In genomic region chr19:41980422-41980818, GRCm38 (mm10) we compare ENCODE assay signal across 8 mouse cellular contexts. TPM values are rescaled to one million over a fixed set of nuclear protein-coding genes. Genes with fewer than 3 reads are reported as not detected.
DNase-seq lines count a peak whose midpoint lies in the region; ATAC-seq lines count a peak whose summit lies in the region.

No protein-coding gene starts in this region.

- peak overlapping the region; percentile 93 for H3K27ac ChIP-seq in heart, embryonic 10.5 days
- peak overlapping the region; percentile 95 for H3K27ac ChIP-seq in kidney, embryonic 16.5 days (ENCODE audit: low read length)

- H3K4me1 ChIP-seq in heart, embryonic 10.5 days, result peaks cover 16% of the 10 kb centered on the region
- peaks cover 19% of the 10 kb centered on the region for H3K4me1 ChIP-seq in kidney, embryonic 16.5 days (ENCODE audit: insufficient read depth, low read length)

- peak overlapping the region; percentile 88 for H3K9ac ChIP-seq in kidney, embryonic 16.5 days (replicated peaks; ENCODE audit: low read length)

- 0% methylated on average over 16 of the region's 16 CpGs for WGBS in heart, embryonic 10.5 days
- under 1% methylated on average over 16 of the region's 16 CpGs for WGBS in kidney, embryonic 16.5 days

- peak overlapping the region; percentile 79 for H3K4me2 ChIP-seq in kidney, embryonic 16.5 days (replicated peaks; ENCODE audit: low read depth, low read length)

- peak; percentile 77 for DNase-seq in cerebellum, adult 9-11 months
- no peak for DNase-seq in cerebellum, postnatal 36 days
- peak; percentile 78 for DNase-seq in 416B (ENCODE audit: low read depth)
- peak; percentile 49 for DNase-seq in c-Kit-positive CD71-positive TER-119-negative erythroid progenitor cells, embryonic 14.5 days (ENCODE audit: low read depth)
- peak; percentile 87 for DNase-seq in heart, embryonic 10.5 days (ENCODE audit: low spot score)
- DNase-seq in lung, postnatal 36 days, result peak; percentile 56
- no peak for DNase-seq in cerebellum, adult 11 months

- no peaks in the 10 kb centered on the region for H3K9me3 ChIP-seq in heart, embryonic 10.5 days
- H3K9me3 ChIP-seq in kidney, embryonic 16.5 days (ENCODE audit: low read length), result no peaks in the 10 kb centered on the region

- H3K36me3 ChIP-seq in heart, embryonic 10.5 days, result no peaks in the 10 kb centered on the region
- no peaks in the 10 kb centered on the region for H3K36me3 ChIP-seq in kidney, embryonic 16.5 days (ENCODE audit: insufficient read depth, low read length)

- ATAC-seq in kidney, embryonic 16.5 days (ENCODE audit: low FRiP score, low TSS enrichment), result 0 out of 2 replicates have a peak, but pooled peaks have one; percentile 7

- peak overlapping the region; percentile 95 for H3K4me3 ChIP-seq in heart, embryonic 10.5 days
- H3K4me3 ChIP-seq in kidney, embryonic 16.5 days (ENCODE audit: low read length), result peak overlapping the region; percentile 91

- H3K27me3 ChIP-seq in heart, embryonic 10.5 days (ENCODE audit: insufficient read depth, poor library complexity, severe bottlenecking), result 0 out of 2 replicates have a peak, but pooled peaks cover 4% of the 10 kb centered on the region
- no peaks in the 10 kb centered on the region for H3K27me3 ChIP-seq in kidney, embryonic 16.5 days (ENCODE audit: insufficient read depth, low read length)

RNA-seq across cellular contexts. Expression of gene Mms19, which starts 0.5 kb away (rescaled TPM):
- 25.4 and 27.0 TPM in 2 replicates for polyA plus RNA-seq in heart, embryonic 10.5 days (2016; fragmentation: Nextera tagmentation; extraction: Ambion mirVana)
- polyA plus RNA-seq in kidney, embryonic 16.5 days (2015; fragmentation: Nextera tagmentation; extraction: Ambion mirVana), result 41.1 and 45.6 TPM in 2 replicates

RNA-seq across cellular contexts. Expression of gene Ubtd1, which starts 1.1 kb away (rescaled TPM):
- polyA plus RNA-seq in heart, embryonic 10.5 days (2016; fragmentation: Nextera tagmentation; extraction: Ambion mirVana), result 12.4 and 14.0 TPM in 2 replicates
- polyA plus RNA-seq in kidney, embryonic 16.5 days (2015; fragmentation: Nextera tagmentation; extraction: Ambion mirVana), result 35.9 and 37.8 TPM in 2 replicates

RNA-seq across cellular contexts. Expression of gene Zdhhc16, which starts 47.1 kb away (rescaled TPM):
- polyA plus RNA-seq in heart, embryonic 10.5 days (2016; fragmentation: Nextera tagmentation; extraction: Ambion mirVana), result 73.4 and 78.9 TPM in 2 replicates
- 89.1 and 94.4 TPM in 2 replicates for polyA plus RNA-seq in kidney, embryonic 16.5 days (2015; fragmentation: Nextera tagmentation; extraction: Ambion mirVana)

RNA-seq across cellular contexts. Expression of gene Exosc1, which starts 47.2 kb away (rescaled TPM):
- 60.1 and 78.1 TPM in 2 replicates for polyA plus RNA-seq in heart, embryonic 10.5 days (2016; fragmentation: Nextera tagmentation; extraction: Ambion mirVana)
- 74.0 and 78.8 TPM in 2 replicates for polyA plus RNA-seq in kidney, embryonic 16.5 days (2015; fragmentation: Nextera tagmentation; extraction: Ambion mirVana)

RNA-seq across cellular contexts. Expression of gene Ankrd2, which starts 55.4 kb away (rescaled TPM):
- not detected in 2 replicates for polyA plus RNA-seq in heart, embryonic 10.5 days (2016; fragmentation: Nextera tagmentation; extraction: Ambion mirVana)
- polyA plus RNA-seq in kidney, embryonic 16.5 days (2015; fragmentation: Nextera tagmentation; extraction: Ambion mirVana), result not detected in 2 replicates

Comparison
In these comparisons a context has a peak if more than half of its experiments do, and no peak if none do; other contexts are left out.
1. DNase-seq: peak in cerebellum, adult 9-11 months (single experiment), 416B (single experiment), c-Kit-positive CD71-positive TER-119-negative erythroid progenitor cells, embryonic 14.5 days (single experiment), heart, embryonic 10.5 days (single experiment) and lung, postnatal 36 days (single experiment); none in cerebellum, postnatal 36 days (0 of 2) and cerebellum, adult 11 months (single experiment).